21 mouse cellular contexts compared by ENCODE assay signal in genomic region chr16:91398030-91398429, GRCm38 (mm10). TPM values are rescaled to one million over a fixed set of nuclear protein-coding genes. Genes with fewer than 3 reads are reported as not detected.
DNase-seq lines count a peak whose midpoint lies in the region; ATAC-seq and TF ChIP-seq lines count a peak whose summit lies in the region.
"Had no signal": no experiment of that assay in that cellular context is flagged by ENCODE, and none has a peak within 500 bp of the region (broad histone marks: within the 10 kb centered on the region; RNA-seq: fewer than 3 reads in every experiment).

No protein-coding gene starts in this region.

- no peak for TF ChIP-seq CTCF in CH12.LX (conservative IDR thresholded peaks at IDR 0.05 in 1 of 2, IDR thresholded peaks at IDR 0.05 in 1 of 2; ENCODE audit: low read depth in 2 of 2, low read length in 2 of 2)
- no peak for TF ChIP-seq CTCF in bone marrow macrophage, adult 2 months (IDR thresholded peaks at IDR 0.05; ENCODE audit: low read depth, low read length)
- no peak for TF ChIP-seq CTCF in heart, adult 2 months (IDR thresholded peaks at IDR 0.05)
- no peak for TF ChIP-seq CTCF in thymus, adult 2 months (IDR thresholded peaks at IDR 0.05; ENCODE audit: borderline replicate concordance, control insufficient read depth, extremely low read depth, insufficient read depth, low read length, poor library complexity)

- H3K4me3 ChIP-seq in CH12.LX (replicated peaks in 1 of 3; ENCODE audit: low read depth in 2 of 3, low read length in 2 of 3, poor library complexity in 1 of 3): peak overlapping the region in 1 of 3 experiments; percentile 10
- peak overlapping the region; percentile 11 for H3K4me3 ChIP-seq in bone marrow macrophage, adult 2 months (ENCODE audit: insufficient read depth, low read length)
- no peak overlapping the region for H3K4me3 ChIP-seq in liver, embryonic 16.5 days (ENCODE audit: low read depth, low read length)
- no peak overlapping the region for H3K4me3 ChIP-seq in intestine, embryonic 16.5 days (ENCODE audit: low read length)
- H3K4me3 ChIP-seq in heart, adult 2 months: no peak overlapping the region
- H3K4me3 ChIP-seq in thymus, adult 2 months (ENCODE audit: control insufficient read depth, insufficient read depth, low read length): no peak overlapping the region
- H3K4me3 ChIP-seq: forebrain, embryonic 15.5 days; layer of hippocampus, adult 2 months had no signal

- H3K9me3 ChIP-seq in CH12.LX (replicated peaks; ENCODE audit: low read length): no peaks in the 10 kb centered on the region
- no peaks in the 10 kb centered on the region for H3K9me3 ChIP-seq in liver, embryonic 16.5 days (replicated peaks; ENCODE audit: control insufficient read depth, low read length)
- H3K9me3 ChIP-seq in intestine, embryonic 16.5 days (ENCODE audit: control insufficient read depth, low read length): no peaks in the 10 kb centered on the region
- H3K9me3 ChIP-seq: forebrain, embryonic 15.5 days had no signal

- peak overlapping the region; percentile 83 for H3K27ac ChIP-seq in CH12.LX (ENCODE audit: insufficient read depth, low read depth)
- H3K27ac ChIP-seq in bone marrow macrophage, adult 2 months (ENCODE audit: insufficient read depth, low read depth, low read length): peak overlapping the region; percentile 99
- H3K27ac ChIP-seq in liver, embryonic 16.5 days (ENCODE audit: low read length): peak overlapping the region; percentile 47
- no peak overlapping the region for H3K27ac ChIP-seq in intestine, embryonic 16.5 days (ENCODE audit: low read length)
- H3K27ac ChIP-seq in heart, adult 2 months: no peak overlapping the region
- H3K27ac ChIP-seq in thymus, adult 2 months (ENCODE audit: control insufficient read depth, insufficient read depth, low read length): no peak overlapping the region
- H3K27ac ChIP-seq: forebrain, embryonic 15.5 days; hindbrain, embryonic 14.5 days; layer of hippocampus, adult 2 months had no signal

- ATAC-seq in liver, embryonic 16.5 days (ENCODE audit: low read depth): no peak
- no peak for ATAC-seq in intestine, embryonic 16.5 days
- ATAC-seq: forebrain, embryonic 15.5 days had no signal

- in situ Hi-C loops in CH12.LX (cut with MboI; ENCODE audit: low pct_ligation_motif_present, low pct_unique_long_range_greater_than_20kb, low sequenced_read_pairs): no loop called here

- dilution Hi-C loops in CH12.LX (cut with MboI; ENCODE audit: extremely low pct_ligation_motif_present, extremely low pct_unique_long_range_greater_than_20kb, low sequenced_read_pairs): no loop called here

- peak; percentile 51; the same call in 1 of the 2 replicates for TF ChIP-seq POLR2A in CH12.LX (IDR thresholded peaks at IDR 0.05; ENCODE audit: low read depth, low read length)
- TF ChIP-seq POLR2A in bone marrow macrophage, adult 2 months (IDR thresholded peaks at IDR 0.05; ENCODE audit: borderline replicate concordance, low read depth, low read length): no peak
- TF ChIP-seq POLR2A in heart, adult 2 months (IDR thresholded peaks at IDR 0.05; ENCODE audit: insufficient read depth, low read depth, low read length): no peak
- TF ChIP-seq POLR2A in thymus, adult 2 months (IDR thresholded peaks at IDR 0.05; ENCODE audit: control insufficient read depth, extremely low read depth, insufficient read depth, low read length, poor library complexity): no peak

- DNase-seq in 416B (ENCODE audit: low read depth) (peak; percentile 84), CH12.LX (ENCODE audit: extremely low read depth) (peak; percentile 89)
- DNase-seq in heart, adult 2 months: no peak
- no peak for DNase-seq in urinary bladder, postnatal 4 days (ENCODE audit: low spot score in 2 of 2)
- DNase-seq in thymus, adult 2 months: no peak
- DNase-seq: cerebellum, postnatal 25 days; gastrocnemius, postnatal 10 days; lung, adult 2 months had no signal

- peaks cover 8 to 59% of the 10 kb centered on the region in 2 experiments; a peak in 3 of 4 replicates for H3K4me1 ChIP-seq in CH12.LX (ENCODE audit: control insufficient read depth in 1 of 2, insufficient read depth in 2 of 2)
- H3K4me1 ChIP-seq in bone marrow macrophage, adult 2 months (ENCODE audit: control insufficient read depth, insufficient read depth, low read length): peaks cover 31% of the 10 kb centered on the region
- H3K4me1 ChIP-seq in liver, embryonic 16.5 days (ENCODE audit: control insufficient read depth, low read depth, low read length): peaks cover 33% of the 10 kb centered on the region
- H3K4me1 ChIP-seq in intestine, embryonic 16.5 days (ENCODE audit: control insufficient read depth, insufficient read depth, low read length): no peaks in the 10 kb centered on the region; the same call in 1 of the 2 replicates
- peaks cover 8% of the 10 kb centered on the region for H3K4me1 ChIP-seq in heart, adult 2 months (ENCODE audit: control insufficient read depth, insufficient read depth, low read length)
- no peaks in the 10 kb centered on the region for H3K4me1 ChIP-seq in thymus, adult 2 months (replicated peaks; ENCODE audit: control insufficient read depth, insufficient read depth, low read length)
- H3K4me1 ChIP-seq: forebrain, embryonic 15.5 days had no signal

- H3K27me3 ChIP-seq in CH12.LX (replicated peaks): no peaks in the 10 kb centered on the region
- no peaks in the 10 kb centered on the region for H3K27me3 ChIP-seq in liver, embryonic 16.5 days (ENCODE audit: control insufficient read depth, insufficient read depth, low read depth, low read length)
- no peaks in the 10 kb centered on the region for H3K27me3 ChIP-seq in intestine, embryonic 16.5 days (replicated peaks; ENCODE audit: control insufficient read depth, insufficient read depth, low read length)
- H3K27me3 ChIP-seq in heart, adult 2 months (ENCODE audit: control insufficient read depth, insufficient read depth, low read length): no peaks in the 10 kb centered on the region
- H3K27me3 ChIP-seq in thymus, adult 2 months (ENCODE audit: control insufficient read depth, insufficient read depth, low read length): no peaks in the 10 kb centered on the region
- H3K27me3 ChIP-seq: forebrain, embryonic 15.5 days had no signal

- TF ChIP-seq EP300 in CH12.LX (IDR thresholded peaks at IDR 0.05; ENCODE audit: low read length): peak; percentile 84
- TF ChIP-seq EP300 in heart, adult 2 months (IDR thresholded peaks at IDR 0.05; ENCODE audit: insufficient read depth, low read depth, low read length): no peak

- peak overlapping the region; percentile 28; the same call in 1 of the 2 replicates for H3K9ac ChIP-seq in CH12.LX (ENCODE audit: insufficient read depth, low read depth)
- H3K9ac ChIP-seq in liver, embryonic 16.5 days (ENCODE audit: low read depth, low read length): no peak overlapping the region
- H3K9ac ChIP-seq in intestine, embryonic 16.5 days (ENCODE audit: low read depth, low read length): no peak overlapping the region
- no peak overlapping the region for H3K9ac ChIP-seq in heart, adult 2 months (ENCODE audit: low read depth, low read length)
- H3K9ac ChIP-seq: forebrain, embryonic 15.5 days; hindbrain, embryonic 14.5 days had no signal

- 76% methylated on average over 12 of the region's 12 CpGs for WGBS in liver, embryonic 16.5 days (ENCODE audit: insufficient replicate concordance)
- 90% methylated on average over 12 of the region's 12 CpGs for WGBS in intestine, embryonic 16.5 days
- WGBS in heart, adult 2 months: 87% methylated on average over 12 of the region's 12 CpGs
- whole genome bisulfite sequencing in thymus, adult 2 months: 95% methylated on average over 12 of the region's 12 CpGs

- intact Hi-C loops in heart, adult 2 months (cut with DNase I): no loop called here

- H3K4me2 ChIP-seq in CH12.LX (ENCODE audit: insufficient read depth, low read depth, poor library complexity, severe bottlenecking): peak overlapping the region; percentile 57
- no peak overlapping the region for H3K4me2 ChIP-seq in liver, embryonic 16.5 days (ENCODE audit: low read depth, low read length)
- H3K4me2 ChIP-seq in intestine, embryonic 16.5 days (ENCODE audit: low read depth, low read length): no peak overlapping the region
- H3K4me2 ChIP-seq: forebrain, embryonic 15.5 days; hindbrain, embryonic 14.5 days had no signal

- H3K79me2 ChIP-seq in CH12.LX (replicated peaks; ENCODE audit: control insufficient read depth, extremely low read depth, insufficient read depth, poor library complexity, severe bottlenecking): no peaks in the 10 kb centered on the region
- no peaks in the 10 kb centered on the region for H3K79me2 ChIP-seq in heart, adult 2 months (replicated peaks; ENCODE audit: control insufficient read depth, insufficient read depth, low read length)

- no peak for TF ChIP-seq RAD21 in CH12.LX (IDR thresholded peaks at IDR 0.05; ENCODE audit: low read depth, low read length)

- H3K36me3 ChIP-seq in CH12.LX (replicated peaks in 1 of 2; ENCODE audit: control insufficient read depth in 1 of 2, insufficient read depth in 1 of 2, low read length in 1 of 2): peaks cover 24 to 71% of the 10 kb centered on the region in 2 experiments
- H3K36me3 ChIP-seq in liver, embryonic 16.5 days (ENCODE audit: control insufficient read depth, insufficient read depth): peaks cover 51% of the 10 kb centered on the region
- H3K36me3 ChIP-seq in intestine, embryonic 16.5 days (ENCODE audit: control insufficient read depth, insufficient read depth, low read length): peaks cover under 1% of the 10 kb centered on the region; the same call in 1 of the 2 replicates
- peaks cover 11% of the 10 kb centered on the region for H3K36me3 ChIP-seq in heart, adult 2 months (ENCODE audit: control insufficient read depth, insufficient read depth, low read length)
- peaks cover 45% of the 10 kb centered on the region for H3K36me3 ChIP-seq in thymus, adult 2 months (ENCODE audit: control insufficient read depth, insufficient read depth, low read length)

RNA-seq across cellular contexts. Expression of gene Gm21970, which starts 6.5 kb away (rescaled TPM):
- total RNA-seq in CH12.LX (2012; rRNA removed) (not detected in 2 replicates), CH12.LX (2014; rRNA removed) (not detected in 2 replicates)
- not detected in 2 replicates for polyA plus RNA-seq in CH12.LX (2012; ENCODE audit: insufficient read length, low read depth)
- polyA plus RNA-seq in bone marrow macrophage, adult 2 months (2012; ENCODE audit: insufficient read depth, insufficient read length, missing spikeins): not detected in 2 replicates
- polyA plus RNA-seq in liver, embryonic 16.5 days (2015; fragmentation: Nextera tagmentation; extraction: Ambion mirVana): not detected in 2 replicates
- polyA plus RNA-seq in intestine, embryonic 16.5 days (2015; fragmentation: Nextera tagmentation; extraction: Ambion mirVana): not detected in 2 replicates
- not detected for total RNA-seq in heart, adult 2 months (2021)
- polyA plus RNA-seq in heart, adult 2 months (2012; rRNA removed): not detected in 2 replicates
- not detected in 2 replicates for polyA plus RNA-seq in thymus, adult 2 months (2012; rRNA removed)
- total RNA-seq: gastrocnemius, postnatal 10 days; layer of hippocampus, adult 2 months; left cerebral cortex, adult 8-10 months; megakaryocyte-erythroid progenitor cell, adult 5-6 weeks had no signal
- polyA plus RNA-seq: embryonic facial prominence, embryonic 14.5 days; forebrain, embryonic 15.5 days; heart, embryonic 16.5 days; hindbrain, embryonic 14.5 days; kidney, embryonic 14.5 days; lung, adult 2 months; small intestine, adult 2 months; testis, adult 2 months had no signal

RNA-seq across cellular contexts. Expression of gene Il10rb, which starts 7.9 kb away (rescaled TPM):
- 27.5 and 32.1 TPM in 2 replicates for total RNA-seq in CH12.LX (2012; rRNA removed)
- total RNA-seq in CH12.LX (2014; rRNA removed): 34.8 and 36.1 TPM in 2 replicates
- polyA plus RNA-seq in CH12.LX (2012; ENCODE audit: insufficient read length, low read depth): 35.6 and 37.9 TPM in 2 replicates
- polyA plus RNA-seq in bone marrow macrophage, adult 2 months (2012; ENCODE audit: insufficient read depth, insufficient read length, missing spikeins): 345 and 358 TPM in 2 replicates
- 32.3 and 33.6 TPM in 2 replicates for polyA plus RNA-seq in liver, embryonic 16.5 days (2015; fragmentation: Nextera tagmentation; extraction: Ambion mirVana)
- polyA plus RNA-seq in intestine, embryonic 16.5 days (2015; fragmentation: Nextera tagmentation; extraction: Ambion mirVana): 103 and 120 TPM in 2 replicates
- 100 to 1,000 TPM in 1 of 2 experiments, 10 to 100 TPM in 1; 98.2 to 122 TPM for total RNA-seq in heart, adult 2 months (2021)
- polyA plus RNA-seq in heart, adult 2 months (2012; rRNA removed): 136 and 182 TPM in 2 replicates
- 28.5 and 35.6 TPM in 2 replicates for polyA plus RNA-seq in thymus, adult 2 months (2012; rRNA removed)

RNA-seq across cellular contexts. Expression of gene Ifnar2, which starts 25.4 kb away (rescaled TPM):
- total RNA-seq in CH12.LX (2012; rRNA removed): 25.5 and 34.9 TPM in 2 replicates
- 32.0 and 33.1 TPM in 2 replicates for total RNA-seq in CH12.LX (2014; rRNA removed)
- polyA plus RNA-seq in CH12.LX (2012; ENCODE audit: insufficient read length, low read depth): 33.7 and 34.5 TPM in 2 replicates
- polyA plus RNA-seq in bone marrow macrophage, adult 2 months (2012; ENCODE audit: insufficient read depth, insufficient read length, missing spikeins): 237 and 238 TPM in 2 replicates
- 92.9 and 95.8 TPM in 2 replicates for polyA plus RNA-seq in liver, embryonic 16.5 days (2015; fragmentation: Nextera tagmentation; extraction: Ambion mirVana)
- polyA plus RNA-seq in intestine, embryonic 16.5 days (2015; fragmentation: Nextera tagmentation; extraction: Ambion mirVana): 45.1 and 45.7 TPM in 2 replicates
- total RNA-seq in heart, adult 2 months (2021): 10 to 100 TPM; 31.2 to 36.0 TPM
- polyA plus RNA-seq in heart, adult 2 months (2012; rRNA removed): 39.9 and 51.6 TPM in 2 replicates
- 57.0 and 69.9 TPM in 2 replicates for polyA plus RNA-seq in thymus, adult 2 months (2012; rRNA removed)

Comparison
In these comparisons a context has a peak if more than half of its experiments do, and no peak if none do; other contexts are left out.
1. DNase-seq: peak in 416B (single experiment) and CH12.LX (single experiment); none in heart, adult 2 months (0 of 2), urinary bladder, postnatal 4 days (0 of 2) and thymus, adult 2 months (single experiment).
2. H3K27ac ChIP-seq: peak in CH12.LX (single experiment), bone marrow macrophage, adult 2 months (single experiment) and liver, embryonic 16.5 days (single experiment); none in intestine, embryonic 16.5 days (single experiment), heart, adult 2 months (single experiment) and thymus, adult 2 months (single experiment).